Mouse (Mus musculus) T-helper 1 cell (primary cell): ENCODE measurements around the gene Slc25a36.

Experiments
- in situ Hi-C: fragments of 300-600 bp; cut with MboI, MseI; formaldehyde crosslinking; loops from one replicate; pipeline ENCODE4 v1.15.1; 2025; ENCODE audit warnings: high pct_unique_total_duplicates

Slc25a36 gene

DNA sequence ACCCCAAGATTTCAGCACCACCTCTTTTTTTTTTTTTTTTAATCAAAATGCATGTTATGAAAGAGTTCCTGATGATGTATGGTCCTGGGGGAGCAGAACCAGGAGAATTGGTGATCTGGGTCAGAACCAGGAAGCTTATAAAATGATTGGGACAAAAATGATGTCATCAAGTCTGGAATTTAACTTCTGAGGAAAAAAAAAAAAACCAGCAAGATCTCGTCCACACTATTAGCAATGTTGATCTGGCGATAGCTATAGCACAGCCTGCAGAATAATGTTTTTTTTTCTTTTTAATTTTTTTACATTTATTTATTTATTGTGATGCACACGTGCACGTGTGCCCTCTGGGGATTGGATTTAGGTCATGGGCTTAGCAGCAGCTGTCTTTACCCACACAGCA is 64.7 kb downstream of the Slc25a36 start:
- in situ Hi-C loops: no loop called here

DNA sequence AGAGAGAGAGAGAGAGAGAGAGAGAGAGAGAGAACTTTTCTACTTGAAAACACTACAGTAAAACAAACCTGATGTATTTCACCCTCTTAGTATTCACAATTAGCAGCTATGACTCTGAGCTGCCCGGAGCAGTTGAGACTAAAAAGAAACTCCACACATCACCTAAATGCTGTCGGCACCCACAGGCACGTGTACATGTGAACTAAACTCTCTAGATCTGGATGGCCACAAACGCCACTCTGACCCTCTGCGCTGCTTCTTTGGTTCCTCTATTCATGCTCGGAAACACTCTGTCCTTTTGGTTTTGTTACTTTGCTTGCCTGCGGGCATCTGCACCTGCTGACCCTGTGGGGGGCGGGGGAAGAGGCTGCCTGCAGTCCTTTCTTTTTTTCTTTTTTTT is 69.3 kb downstream of the Slc25a36 start:
- in situ Hi-C loops: no loop called here

DNA sequence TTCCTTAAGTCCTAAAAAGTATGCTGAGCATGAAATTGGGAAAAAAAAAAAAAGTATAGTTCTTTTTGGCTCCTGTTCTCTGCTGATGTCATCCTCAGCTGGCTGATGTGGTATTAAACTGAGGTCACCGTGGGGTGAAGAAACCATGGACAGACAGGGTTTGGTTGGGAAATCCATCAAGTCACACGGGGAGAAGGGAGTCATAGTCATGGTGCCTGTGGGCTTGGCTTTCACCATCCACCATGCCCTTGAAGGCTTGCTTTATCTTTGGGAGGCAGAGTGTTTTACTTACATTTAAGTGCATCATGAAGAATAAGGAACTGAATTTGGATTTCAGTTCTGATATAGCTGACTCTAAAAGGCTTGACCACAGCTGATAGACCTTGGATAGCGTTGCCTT is 72.9 kb downstream of the Slc25a36 start:
- in situ Hi-C loops: no loop called here

DNA sequence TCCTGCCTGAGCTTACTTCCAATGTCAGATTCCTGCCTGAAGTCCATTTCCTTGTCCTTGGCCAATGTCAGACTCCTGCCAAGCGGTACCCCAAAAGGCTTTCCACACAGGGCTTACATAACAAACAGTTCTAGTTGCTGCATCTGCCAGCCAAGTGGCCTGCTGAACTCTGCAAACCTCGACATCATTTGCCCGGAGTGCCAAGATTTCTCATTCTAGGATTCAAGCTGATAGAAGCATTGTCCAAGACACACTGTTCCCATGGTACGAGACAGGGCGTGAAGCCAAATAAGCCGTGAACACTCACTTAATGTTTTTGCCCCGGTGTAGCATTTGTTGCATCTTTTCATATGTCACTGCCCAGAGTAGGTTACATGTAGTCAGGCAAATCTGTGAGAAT is 74.3 kb downstream of the Slc25a36 start:
- in situ Hi-C loops: no loop called here

DNA sequence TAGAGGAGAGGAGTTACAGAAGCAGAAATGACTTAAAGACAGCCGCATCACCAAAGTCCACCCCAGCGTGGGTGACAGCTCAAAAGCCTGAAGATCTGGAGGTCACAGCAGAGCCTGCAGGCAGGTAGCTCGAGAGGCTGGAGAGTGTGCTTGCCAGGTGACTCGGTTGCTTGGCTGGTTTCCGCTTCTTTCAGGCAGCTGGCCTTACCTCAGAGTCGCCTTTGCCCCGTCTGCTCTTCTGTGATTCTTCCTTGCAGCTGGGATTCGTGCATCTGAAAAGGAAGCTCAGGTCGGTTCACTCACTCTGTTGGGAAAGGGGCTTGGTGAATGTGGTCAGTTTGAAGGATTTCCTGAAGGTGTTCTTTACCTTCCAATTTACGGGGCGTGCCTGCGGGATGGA is 83.6 kb downstream of the Slc25a36 start:
- in situ Hi-C loops: no loop called here

DNA sequence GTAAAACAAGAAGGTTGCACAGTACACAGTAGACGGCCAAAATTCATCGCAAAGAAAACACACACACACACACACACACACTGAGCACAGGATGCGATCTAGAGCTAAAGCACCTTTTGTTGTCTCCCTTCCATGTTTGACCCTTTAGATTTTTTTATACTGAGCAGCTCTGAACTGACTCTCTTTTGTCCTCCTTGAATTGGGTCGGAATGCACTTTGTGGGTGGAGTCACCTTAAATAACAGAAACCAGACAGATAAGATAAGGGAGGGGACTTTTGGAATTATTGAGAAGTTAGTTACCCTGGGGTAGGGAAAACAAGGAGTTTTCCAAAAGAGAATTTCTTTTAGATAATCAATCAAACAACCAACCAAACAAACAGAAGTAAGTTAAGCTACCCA is 85.0 kb downstream of the Slc25a36 start:
- in situ Hi-C loops: no loop called here
